Mouse (Mus musculus): ENCODE results near the gene Fkbp15.

Fkbp15 gene

GRCm38 (mm10) chr4:62372818-62373520 lies 12.6 kb upstream of the Fkbp15 start:
- no peak for DNase-seq (ENCODE audit: low read depth, low spot score)

- DNase-seq (ENCODE audit: low read depth, low spot score), result no peak
Measured at GRCm38 (mm10) chr4:62372410-62372809, 12.1 kb upstream of the Fkbp15 start.

GRCm38 (mm10) chr4:62369091-62369490 lies 8.7 kb upstream of the Fkbp15 start:
- no peak for DNase-seq (ENCODE audit: low read depth, low spot score)

GRCm38 (mm10) chr4:62367586-62367985 lies 7.2 kb upstream of the Fkbp15 start:
- DNase-seq (ENCODE audit: low read depth, low spot score), result no peak

GRCm38 (mm10) chr4:62366291-62366690 lies 5.9 kb upstream of the Fkbp15 start:
- no peak for DNase-seq (ENCODE audit: low read depth, low spot score)

- DNase-seq (ENCODE audit: low read depth, low spot score), result no peak
Measured at GRCm38 (mm10) chr4:62364299-62364698, 4.0 kb upstream of the Fkbp15 start.

- DNase-seq (ENCODE audit: low read depth, low spot score), result no peak
Measured at GRCm38 (mm10) chr4:62362437-62362836, 2.1 kb upstream of the Fkbp15 start.

- DNase-seq (ENCODE audit: low read depth, low spot score), result no peak
Measured at GRCm38 (mm10) chr4:62361997-62362396, 1.6 kb upstream of the Fkbp15 start.

- DNase-seq (ENCODE audit: low read depth, low spot score), result no peak
Measured at GRCm38 (mm10) chr4:62361571-62361970, 1.2 kb upstream of the Fkbp15 start.

- DNase-seq (ENCODE audit: low read depth, low spot score), result peak; percentile 5
Measured at GRCm38 (mm10) chr4:62360805-62361455, 582 bp upstream of the Fkbp15 start.

GRCm38 (mm10) chr4:62359256-62359775 lies 1.0 kb downstream of the Fkbp15 start:
- DNase-seq (ENCODE audit: low read depth, low spot score), result no peak

GRCm38 (mm10) chr4:62357631-62358148 lies 2.7 kb downstream of the Fkbp15 start:
- DNase-seq (ENCODE audit: low read depth, low spot score), result no peak

- no peak for DNase-seq (ENCODE audit: low read depth, low spot score)
Measured at GRCm38 (mm10) chr4:62349371-62349770, 11.0 kb downstream of the Fkbp15 start.

GRCm38 (mm10) chr4:62348329-62348705 lies 12.0 kb downstream of the Fkbp15 start:
- DNase-seq (ENCODE audit: low read depth, low spot score), result peak; percentile 14

- no peak for DNase-seq (ENCODE audit: low read depth, low spot score)
Measured at GRCm38 (mm10) chr4:62347605-62348328, 12.6 kb downstream of the Fkbp15 start.

GRCm38 (mm10) chr4:62345827-62346226 lies 14.5 kb downstream of the Fkbp15 start:
- DNase-seq (ENCODE audit: low read depth, low spot score), result no peak

GRCm38 (mm10) chr4:62344000-62344399 lies 16.3 kb downstream of the Fkbp15 start:
- DNase-seq (ENCODE audit: low read depth, low spot score), result no peak

- no peak for DNase-seq (ENCODE audit: low read depth, low spot score)
Measured at GRCm38 (mm10) chr4:62338536-62338935, 21.8 kb downstream of the Fkbp15 start.

- peak; percentile 20 for DNase-seq (ENCODE audit: low read depth, low spot score)
Measured at GRCm38 (mm10) chr4:62331977-62332376, 28.4 kb downstream of the Fkbp15 start.

GRCm38 (mm10) chr4:62328941-62329660 lies 31.2 kb downstream of the Fkbp15 start:
- DNase-seq (ENCODE audit: low read depth, low spot score), result no peak

GRCm38 (mm10) chr4:62326111-62326510 lies 34.2 kb downstream of the Fkbp15 start:
- DNase-seq (ENCODE audit: low read depth, low spot score), result no peak

GRCm38 (mm10) chr4:62322684-62323083 lies 37.7 kb downstream of the Fkbp15 start:
- DNase-seq (ENCODE audit: low read depth, low spot score), result peak; percentile 26

Measured in brain, adult 2 months (tissue).